Mouse (Mus musculus) B cell, adult (primary cell): ENCODE results near the gene Crygn. TPM values are rescaled to one million over a fixed set of nuclear protein-coding genes. Genes with fewer than 3 reads are reported as not detected.

Source experiments
- total RNA-seq: library from RNA; stranded (reverse); gene quantifications from 4 replicates; pipeline ENCODE4 v1.2.4, GENCODE M21; 2023; ENCODE audit not compliant: inconsistent age

The Crygn gene
- total RNA-seq: not detected in 4 replicates

DNA sequence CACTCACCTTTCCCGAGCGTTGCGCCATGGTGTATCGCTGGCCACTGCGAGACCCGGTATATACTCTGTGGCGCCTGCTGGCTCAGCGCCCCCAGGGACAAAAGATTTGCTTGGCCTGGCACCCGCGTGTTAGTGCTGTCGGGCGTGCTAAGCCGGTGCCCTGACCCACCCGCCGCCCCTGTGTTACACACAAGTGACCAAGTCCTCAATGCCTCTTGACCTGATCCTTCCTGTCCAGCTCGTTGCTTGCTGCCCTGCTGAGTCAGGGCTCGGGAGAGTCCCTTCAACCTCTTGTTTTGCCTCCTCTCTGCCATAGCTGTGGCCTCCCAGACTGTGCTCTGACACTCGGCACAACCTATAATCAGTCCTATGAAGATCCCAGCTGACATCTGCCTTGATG, at the start of gene Crygn:
Gene Crygn (minus strand): TSS at position 193 of the 400 bp plus-strand sequence.

DNA sequence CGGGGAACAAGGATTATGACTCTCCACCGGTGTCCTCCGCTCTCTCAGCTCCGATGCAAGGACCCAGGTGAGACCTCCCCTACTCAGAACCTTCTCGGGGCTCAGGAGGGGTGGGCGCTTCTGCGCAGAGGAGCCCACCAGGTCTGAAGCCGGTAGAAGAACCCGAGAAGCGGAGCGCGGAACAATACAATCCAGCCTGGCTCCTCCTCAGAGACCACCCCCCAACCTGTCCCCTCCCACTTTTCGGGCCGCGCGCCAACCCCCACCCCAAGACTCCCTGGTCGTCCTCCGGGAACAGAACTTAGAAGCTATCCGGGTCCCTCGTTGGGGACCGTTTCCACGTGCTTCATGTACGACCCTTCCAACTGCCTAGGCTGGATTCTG, 27.3 kb downstream of the Crygn start, which contains the start of gene Wdr86:
Gene Wdr86 (minus strand): TSS at position 240 of the 384 bp plus-strand sequence.

Other genes with a start within 250 kb of the Crygn start
- gene Gbx1, start 230.8 kb downstream of the Crygn start, total RNA-seq: not detected in 4 replicates
- gene Asb10, start 217.0 kb downstream of the Crygn start, total RNA-seq: not detected in 4 replicates
- gene 4931409K22Rik, start 201.2 kb downstream of the Crygn start, total RNA-seq: not detected in 4 replicates
- 37.4 to 43.1 TPM (median 40.0 TPM) in 4 replicates for gene Abcf2, start 180.5 kb downstream of the Crygn start, total RNA-seq
- gene Chpf2, start 171.3 kb downstream of the Crygn start, total RNA-seq: 34.0 to 42.1 TPM (median 40.7 TPM) in 4 replicates
- gene Smarcd3, start 133.6 kb downstream of the Crygn start, total RNA-seq: 0.45 TPM in 1 of 4 replicates, not detected in the others
- 90.0 to 95.9 TPM (median 92.3 TPM) in 4 replicates for gene Nub1, start 72.5 kb downstream of the Crygn start, total RNA-seq
- not detected in 4 replicates for gene Wdr86, start 27.3 kb downstream of the Crygn start, total RNA-seq
- gene Rheb, start 84.6 kb upstream of the Crygn start, total RNA-seq: 54.9 to 60.4 TPM (median 58.8 TPM) in 4 replicates